Mouse (Mus musculus): ENCODE data around the gene Gsk3a.
A peak's percentile ranks its signal among the peaks of the same experiment; 100 is the strongest.

The Gsk3a gene

DNA sequence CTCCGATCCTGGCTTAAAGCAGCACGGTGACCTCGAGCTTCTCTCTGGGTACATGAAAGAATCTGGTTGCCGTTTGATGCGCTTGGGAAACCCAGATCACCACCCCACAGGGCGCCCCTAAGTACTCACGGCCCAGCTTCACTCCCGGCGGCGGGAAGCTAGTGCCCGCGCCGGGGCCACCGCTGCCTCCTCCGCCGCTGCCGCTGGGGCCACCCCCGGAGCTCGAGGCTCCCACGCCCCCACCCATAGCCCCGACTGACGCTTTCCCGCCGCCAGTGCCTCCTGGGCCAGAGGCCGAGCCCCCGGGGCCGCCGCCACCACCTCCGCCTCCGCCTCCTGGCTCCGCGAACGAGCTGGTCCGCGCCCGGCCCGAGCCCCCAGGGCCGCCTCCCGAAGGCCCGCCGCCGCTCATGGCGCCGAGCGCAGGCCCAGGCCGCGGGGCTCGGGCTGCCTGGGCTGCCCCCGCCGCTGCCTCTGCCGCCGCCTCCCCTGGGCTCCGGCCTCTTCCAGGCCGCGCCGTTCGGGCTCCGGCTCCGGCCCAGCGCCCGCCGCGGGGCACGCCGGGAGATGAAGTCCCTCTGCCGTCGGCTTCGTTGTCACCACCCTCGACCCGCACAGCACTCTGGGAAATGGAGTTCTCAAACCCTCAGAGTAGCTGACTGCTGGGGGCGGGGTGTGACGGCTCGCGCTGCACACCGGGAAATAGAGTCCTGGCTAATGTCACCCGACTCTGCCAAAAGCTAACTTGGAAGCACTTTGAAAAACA, at the start of gene Gsk3a:
Gsk3a (minus strand) TSS at position 603 of the 766 bp plus-strand sequence.
- DNase-seq (ENCODE audit: low spot score), result peak; percentile 96

DNA sequence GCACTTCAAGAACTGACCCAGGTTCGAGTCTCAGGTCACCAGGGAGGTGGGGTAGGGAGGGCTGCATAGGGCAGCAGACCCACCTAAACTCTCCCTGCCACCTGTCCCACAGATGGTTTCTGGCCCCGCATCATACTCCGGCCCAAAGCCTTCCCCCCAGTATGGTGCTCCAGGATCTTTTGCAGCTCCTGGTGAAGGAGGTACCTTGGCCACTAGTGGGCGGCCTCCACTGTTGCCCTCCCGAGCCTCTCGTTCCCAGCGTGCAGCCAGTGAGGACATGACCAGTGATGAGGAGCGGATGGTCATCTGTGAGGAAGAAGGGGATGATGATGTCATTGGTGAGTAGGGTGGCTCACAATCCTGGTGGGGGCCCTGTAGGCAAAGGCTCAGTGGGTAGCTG, 49.3 kb upstream of the Gsk3a start:
- DNase-seq (ENCODE audit: low spot score), result no peak

DNA sequence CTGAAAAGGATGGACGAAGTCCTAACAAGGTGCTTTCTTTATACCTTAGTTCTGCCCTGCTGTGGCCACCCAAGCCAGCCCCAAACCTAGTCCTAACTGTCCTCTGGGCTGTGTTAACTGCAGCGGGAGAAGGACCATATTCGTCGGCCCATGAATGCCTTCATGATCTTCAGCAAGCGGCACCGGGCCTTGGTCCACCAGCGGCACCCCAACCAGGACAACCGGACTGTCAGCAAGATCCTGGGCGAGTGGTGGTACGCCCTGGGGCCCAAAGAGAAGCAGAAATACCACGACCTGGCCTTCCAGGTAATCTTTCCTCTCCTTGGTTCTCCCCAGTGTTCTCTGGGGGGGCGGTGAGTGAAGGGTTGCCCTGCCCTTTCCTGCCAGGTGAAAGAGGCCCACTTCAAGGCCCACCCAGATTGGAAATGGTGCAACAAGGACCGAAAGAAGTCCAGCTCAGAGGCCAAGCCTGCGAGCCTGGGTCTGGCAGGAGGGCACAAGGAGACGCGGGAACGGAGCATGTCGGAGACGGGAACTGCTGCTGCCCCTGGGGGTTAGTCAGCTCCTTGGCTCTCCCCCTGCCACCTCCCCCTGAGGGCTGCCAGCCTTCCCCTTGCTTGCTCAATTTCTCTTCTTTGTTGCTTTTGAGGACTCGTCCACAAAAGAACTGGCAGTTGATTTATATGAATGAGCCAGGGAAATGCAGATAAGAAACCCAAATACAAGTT, 48.0 kb upstream of the Gsk3a start:
- DNase-seq (ENCODE audit: low spot score), result no peak

DNA sequence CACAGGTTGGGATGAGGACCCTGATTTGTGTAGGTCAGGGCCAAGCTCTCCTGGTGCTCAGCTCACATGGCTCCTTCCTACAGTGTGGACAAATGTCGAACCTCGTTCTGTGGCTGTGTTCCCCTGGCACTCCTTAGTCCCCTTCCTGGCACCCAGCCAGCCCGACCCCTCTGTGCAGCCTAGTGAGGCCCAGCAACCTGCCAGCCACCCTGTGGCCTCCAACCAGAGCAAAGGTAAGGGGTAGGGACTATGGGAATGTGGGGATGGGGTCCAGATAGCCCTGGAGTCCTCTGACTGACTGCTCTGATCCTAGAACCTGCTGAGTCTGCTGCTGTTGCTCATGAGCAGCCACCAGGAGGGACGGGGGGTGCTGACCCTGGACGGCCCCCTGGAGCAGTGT, 47.1 kb upstream of the Gsk3a start:
- DNase-seq (ENCODE audit: low spot score), result no peak

DNA sequence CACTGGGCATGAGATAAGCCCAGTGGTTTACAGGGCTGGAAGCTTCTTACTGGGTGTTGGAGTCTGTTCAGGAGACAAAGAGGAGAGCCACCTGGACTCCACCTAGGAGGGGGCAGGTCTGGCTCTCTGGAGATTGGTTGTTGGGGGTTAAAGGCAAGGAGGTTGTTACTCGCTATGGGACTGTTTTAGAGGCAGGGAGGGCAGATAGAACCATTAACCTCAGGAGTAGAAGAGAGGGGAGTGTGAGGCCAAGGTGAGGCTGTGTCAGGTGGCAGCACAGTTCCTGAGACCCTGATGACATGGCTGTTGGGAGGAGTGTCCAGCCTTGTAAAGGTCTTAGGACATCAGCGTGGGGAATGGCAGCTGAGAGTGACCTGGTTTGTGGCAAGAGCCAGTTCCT, 46.5 kb upstream of the Gsk3a start:
- no peak for DNase-seq (ENCODE audit: low spot score)

DNA sequence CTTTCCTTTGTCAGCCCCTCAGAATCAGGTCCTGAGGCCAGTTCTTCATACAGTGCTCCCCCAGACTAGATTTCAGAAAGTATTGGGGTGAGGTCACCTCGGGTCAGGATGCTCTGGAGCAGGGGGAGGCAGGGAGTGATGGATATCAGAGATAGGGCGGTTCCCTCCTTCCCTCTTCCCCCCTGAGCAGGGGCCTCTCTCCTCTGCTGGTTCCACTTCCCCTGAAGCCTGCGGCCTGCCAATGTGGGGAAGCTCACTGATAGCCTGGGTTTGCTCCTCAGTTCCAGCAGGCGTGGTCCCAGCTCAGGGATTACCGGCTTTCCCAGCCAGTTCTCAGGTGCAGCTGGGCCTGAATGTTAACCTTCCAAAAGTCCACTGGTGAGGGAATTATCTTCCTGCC, 46.0 kb upstream of the Gsk3a start:
- DNase-seq (ENCODE audit: low spot score), result no peak

DNA sequence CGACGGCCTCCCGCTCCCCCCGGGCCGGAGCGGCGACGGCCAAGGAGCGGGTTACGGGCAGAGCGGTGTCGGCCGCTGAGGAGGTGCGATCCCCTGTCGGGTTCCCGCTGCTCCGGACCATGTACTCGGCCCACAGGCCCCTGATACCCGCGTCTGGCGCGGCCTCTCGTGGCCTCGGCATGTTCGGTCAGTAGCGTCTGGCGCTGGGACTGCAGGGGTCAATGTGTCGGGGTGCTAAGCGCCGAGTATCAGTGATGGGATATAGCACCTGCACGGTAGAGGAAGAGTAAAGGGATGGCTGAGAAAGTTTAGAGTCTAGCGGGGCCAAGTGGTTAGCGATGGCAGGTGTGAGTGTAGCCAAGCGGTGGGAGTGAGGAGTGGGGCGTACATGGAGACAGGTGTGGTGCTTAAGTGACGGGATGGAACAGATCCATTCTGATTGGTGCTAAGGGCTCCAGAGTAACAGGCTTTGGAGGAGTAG, 45.1 kb upstream of the Gsk3a start:
- no peak for DNase-seq (ENCODE audit: low spot score)

DNA sequence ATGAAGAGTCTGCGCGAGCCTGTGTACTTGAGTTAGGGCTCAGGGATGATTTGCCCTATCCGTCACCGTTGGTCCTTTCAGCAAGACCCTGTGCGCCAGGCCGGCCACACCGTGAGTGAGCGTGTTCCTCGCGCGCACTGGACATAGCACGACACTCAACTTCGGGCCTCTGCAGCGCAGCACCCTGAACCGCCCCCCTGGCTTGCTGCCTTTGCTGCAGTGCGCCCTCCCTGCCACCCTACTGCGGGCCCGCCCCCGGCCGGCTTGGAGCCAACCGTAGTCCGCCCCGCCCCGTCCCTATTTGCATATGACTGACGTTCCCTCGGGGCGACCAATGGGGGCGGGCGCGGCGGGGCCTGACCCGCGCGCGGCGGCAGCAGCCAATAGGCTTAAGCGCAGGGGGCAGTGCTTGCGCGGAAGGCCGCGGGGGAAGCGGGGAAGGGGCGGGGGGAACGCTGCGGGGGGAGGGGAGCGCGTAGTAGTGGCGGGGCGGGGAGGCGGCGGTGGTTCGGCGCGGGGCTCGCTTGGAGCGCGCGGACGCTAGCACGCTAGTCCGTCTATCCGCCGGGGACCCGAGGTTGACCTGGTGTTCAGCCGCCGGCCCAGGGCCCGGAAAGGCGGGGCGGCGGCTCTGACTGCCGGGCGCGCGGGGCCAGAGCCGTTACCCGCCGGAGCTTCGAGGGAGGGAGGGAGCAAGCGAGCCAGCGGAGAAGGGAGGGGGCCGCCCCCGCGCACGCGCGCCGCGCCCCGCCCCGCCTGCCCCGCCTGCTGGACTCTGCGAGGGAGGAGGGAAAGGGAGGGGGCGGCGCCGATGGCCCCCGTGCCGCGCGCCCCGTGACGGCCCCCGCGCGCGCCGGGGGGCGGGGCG, 44.3 kb upstream of the Gsk3a start:
- DNase-seq (ENCODE audit: low spot score), result peak; percentile 95

DNA sequence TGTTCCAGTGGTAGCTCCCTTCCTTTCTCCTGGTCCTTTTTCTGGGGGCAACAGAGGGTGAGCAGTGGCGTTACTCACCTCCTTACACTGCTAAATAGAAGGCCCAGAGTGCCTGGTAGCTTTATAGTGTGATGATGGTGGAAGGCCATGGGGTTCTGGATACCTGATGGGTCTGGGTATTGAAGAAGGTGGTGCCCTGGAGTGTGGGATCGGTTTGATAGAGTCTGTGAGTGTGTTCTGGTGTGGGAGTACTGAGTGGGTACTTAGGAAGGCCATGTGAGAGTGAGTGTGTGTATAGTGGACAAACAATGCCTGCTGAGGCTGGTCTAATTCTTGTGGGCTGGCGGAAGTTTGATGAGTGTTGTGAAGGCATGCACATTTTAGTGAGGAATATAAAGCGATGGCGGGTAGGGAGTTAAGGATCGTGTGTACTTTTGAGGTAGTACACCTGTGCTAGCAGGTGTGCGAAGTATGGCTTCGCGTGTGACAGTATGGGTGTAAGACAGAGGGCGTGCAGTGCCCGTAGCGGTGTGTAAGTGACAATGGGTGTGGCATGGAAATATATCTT, 43.6 kb upstream of the Gsk3a start:
- no peak for DNase-seq (ENCODE audit: low spot score)

DNA sequence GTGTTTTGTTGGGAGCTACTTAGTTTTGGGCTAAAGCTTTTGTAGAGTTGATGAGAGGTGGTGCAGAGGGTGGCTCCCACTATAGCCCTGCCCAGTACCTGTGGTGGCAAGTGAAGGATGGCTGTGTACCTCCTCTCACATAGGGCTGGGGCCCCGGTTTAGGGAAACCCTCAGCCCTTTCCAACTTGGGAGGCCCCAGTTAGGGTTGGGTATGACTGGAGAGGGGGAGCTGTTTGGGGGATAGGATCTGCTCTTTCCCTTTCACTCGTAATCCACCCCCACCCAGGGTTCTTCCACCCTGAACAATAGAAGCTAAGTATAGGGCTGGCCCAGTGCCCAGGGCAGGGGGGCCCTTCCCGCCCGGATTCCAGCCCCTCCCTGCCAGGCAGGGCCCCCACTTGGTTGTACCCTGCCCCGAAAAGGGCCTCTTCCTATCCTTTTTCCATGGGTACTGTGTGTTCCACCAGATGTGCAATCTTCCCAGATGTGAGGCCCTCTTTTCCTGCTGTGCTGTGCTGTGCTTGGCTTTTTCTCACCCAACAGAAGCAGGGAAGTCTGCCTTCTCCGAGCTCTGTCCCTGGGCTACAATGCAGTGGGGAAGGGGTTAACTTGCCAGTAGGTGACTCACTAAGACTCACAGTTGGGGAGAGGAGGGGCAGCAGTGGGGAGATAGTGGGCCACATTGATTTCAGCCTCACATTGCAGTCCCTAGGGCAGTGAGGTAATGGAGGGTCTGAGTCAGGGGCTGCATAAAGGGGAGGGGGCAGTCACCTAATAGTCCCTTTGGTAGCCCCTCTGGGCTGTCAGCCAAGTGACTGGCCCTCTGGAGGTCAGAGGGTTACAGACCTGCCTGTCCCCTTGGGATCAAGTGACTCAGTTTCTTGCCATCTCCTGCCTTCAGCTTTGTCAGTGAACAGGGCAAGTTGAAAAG, 42.5 kb upstream of the Gsk3a start:
- DNase-seq (ENCODE audit: low spot score), result no peak

DNA sequence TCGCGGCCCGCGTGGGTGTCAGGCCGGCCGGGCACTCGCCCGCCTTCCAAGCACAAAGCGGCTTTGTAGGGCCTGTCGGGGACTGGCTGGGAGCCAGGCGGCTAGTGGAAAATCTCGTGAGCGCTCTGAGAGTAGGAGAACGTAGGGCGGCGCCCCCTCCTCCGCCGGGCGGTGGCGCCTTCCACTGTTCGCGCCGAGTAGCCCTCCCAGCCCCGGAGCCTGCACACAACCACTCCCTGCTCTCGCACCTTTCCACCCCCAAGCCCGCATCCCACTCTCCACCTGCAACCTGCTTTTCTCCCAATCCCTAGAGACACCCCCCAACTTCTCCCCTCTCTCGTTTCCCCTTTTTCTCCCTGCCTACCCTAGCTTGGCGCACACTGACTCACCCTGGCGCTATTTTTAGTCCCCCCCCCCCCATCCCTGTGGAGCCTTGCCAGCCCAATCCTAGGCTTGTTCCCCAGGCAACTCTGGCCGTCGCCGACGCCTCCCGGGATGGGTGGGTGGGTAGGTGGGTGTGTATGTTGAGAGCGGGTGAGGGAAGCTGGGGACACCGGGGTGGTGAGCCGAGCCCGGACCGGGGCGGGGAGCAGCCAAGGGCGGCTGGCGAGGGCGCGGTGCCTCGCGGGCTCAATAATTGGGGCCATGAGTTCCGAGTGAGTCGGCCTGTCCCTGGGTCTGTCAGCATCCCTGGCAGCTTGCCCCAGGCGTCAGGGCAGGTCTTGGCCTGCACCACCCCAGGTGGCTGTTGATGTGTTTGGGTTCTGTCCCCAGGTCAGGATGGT, 41.6 kb upstream of the Gsk3a start:
- peak; percentile 91 for DNase-seq (ENCODE audit: low spot score)

DNA sequence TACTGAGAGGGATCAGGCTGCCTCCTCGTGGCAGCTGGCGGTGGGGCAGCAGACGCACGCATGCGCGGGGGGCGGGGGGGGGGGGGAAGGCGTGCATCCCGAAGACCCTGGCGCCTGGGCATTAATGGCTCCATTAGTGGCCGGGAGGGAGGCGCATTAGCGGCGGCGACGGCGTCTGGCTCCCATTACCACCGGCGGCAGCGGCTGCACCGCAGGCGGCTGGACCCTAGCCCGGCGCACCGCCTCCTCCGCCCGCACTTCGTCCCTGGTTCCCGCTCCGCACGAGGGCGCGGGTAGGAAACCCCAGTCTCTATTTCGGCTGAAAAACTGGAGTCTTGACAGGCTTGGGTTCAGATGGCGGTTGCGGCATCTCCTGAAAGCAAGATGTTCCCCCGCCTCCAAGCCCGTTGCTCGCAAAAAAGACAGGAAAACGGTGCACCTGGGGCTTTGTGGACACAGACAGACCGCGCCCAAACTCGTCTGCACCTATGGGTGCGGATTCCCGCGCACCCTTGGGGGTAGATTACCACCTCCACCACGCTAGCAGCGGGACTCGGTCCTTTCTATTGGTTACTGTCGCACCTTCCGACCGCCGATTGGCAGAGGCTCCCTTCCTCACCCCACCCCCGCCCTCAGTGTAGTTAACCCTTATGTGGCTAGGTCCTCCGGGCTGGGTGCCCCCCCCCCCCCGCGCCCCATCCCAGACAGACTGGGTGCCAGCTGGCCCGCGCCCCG, 40.9 kb upstream of the Gsk3a start:
- DNase-seq (ENCODE audit: low spot score), result peak; percentile 86

DNA sequence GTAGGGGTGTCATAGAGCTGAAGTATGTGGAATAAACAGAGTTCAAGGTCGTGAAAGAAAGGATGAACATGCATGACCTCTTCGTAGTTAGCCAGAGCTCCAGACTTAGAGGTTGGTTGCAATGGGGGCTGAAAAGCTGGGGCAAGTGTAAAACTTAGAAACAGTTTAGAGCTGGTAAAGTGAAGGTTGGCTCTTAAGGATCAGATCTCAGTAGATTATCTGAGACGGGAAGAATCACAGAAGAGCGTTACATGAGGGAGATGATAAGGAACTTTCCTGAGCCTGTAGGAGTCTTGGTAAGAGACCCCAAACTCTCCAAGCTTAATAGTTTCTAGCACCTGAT, 40.3 kb upstream of the Gsk3a start:
- no peak for DNase-seq (ENCODE audit: low spot score)

DNA sequence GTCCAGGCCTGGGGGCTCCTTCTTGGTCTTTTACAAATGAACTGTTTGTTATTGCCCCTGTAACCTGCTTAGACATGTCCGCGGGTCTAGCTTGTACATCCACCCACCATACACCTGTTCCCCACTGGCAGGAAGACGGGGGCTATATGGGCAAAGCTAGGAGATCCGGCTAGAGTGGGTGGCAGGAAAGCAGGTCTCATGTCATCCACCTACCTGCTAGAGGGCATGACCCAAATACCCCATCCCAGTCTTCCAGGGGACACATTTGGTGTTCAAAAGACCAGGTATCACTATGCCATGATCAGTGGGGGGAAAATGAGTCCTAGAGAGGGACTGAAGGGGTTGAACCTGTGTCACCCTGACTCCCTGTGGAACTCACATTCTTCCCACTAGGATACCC, 39.8 kb upstream of the Gsk3a start:
- DNase-seq (ENCODE audit: low spot score), result no peak

DNA sequence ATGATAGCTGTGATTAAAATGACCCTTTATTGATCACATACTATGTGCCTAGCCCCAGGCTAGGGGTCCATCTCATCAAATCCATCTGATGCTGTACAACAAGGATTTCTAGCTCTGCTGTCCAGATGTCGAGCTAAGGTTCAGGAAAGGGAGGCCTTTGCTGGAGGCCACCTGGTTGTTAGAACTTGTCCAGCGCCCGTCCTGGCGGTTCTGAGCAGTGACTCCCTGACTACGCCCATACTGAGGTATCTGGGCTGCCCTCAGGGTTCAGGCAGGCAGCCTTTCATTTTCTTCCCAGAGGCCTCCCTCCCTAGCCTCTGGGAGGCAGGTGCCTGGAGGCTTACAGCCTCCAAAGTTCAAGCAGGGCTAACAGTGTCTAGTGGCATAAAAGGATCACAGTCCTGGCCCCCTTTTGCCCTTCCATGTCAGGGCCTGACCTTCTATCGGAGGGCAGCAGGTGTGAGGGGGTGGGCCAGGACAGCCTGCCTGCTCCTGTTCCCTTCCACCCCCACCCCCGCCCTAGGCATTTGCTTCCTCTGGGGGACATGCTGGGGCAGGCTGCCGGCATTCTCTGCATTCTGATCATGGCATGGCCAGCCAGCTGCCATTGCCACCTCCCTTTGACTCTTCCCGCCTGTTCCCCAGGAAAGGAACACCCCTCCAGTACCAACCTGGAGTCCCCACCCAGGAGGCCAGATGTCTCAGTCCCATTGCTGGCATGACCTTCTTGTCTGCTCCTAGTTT, 38.1 kb upstream of the Gsk3a start:
- DNase-seq (ENCODE audit: low spot score), result no peak

DNA sequence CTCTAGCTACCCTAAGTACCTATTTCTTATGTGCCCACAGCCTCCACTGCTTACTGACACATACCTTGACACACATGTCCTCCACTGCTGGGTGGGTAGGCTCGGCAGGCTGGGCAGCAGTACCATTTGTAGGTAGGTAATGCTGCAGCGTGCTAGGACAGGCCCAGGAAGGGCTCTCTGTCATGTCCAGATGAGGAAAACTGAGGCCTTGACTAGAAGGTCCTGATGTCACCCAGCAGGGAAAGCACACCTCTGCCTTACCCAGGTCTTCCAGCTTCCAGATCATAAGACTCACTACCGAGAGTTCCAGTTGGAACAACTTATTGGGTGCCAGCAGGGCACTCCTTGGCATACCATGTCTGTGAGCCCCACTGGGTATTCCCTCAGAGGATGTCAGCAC, 37.3 kb upstream of the Gsk3a start:
- no peak for DNase-seq (ENCODE audit: low spot score)

DNA sequence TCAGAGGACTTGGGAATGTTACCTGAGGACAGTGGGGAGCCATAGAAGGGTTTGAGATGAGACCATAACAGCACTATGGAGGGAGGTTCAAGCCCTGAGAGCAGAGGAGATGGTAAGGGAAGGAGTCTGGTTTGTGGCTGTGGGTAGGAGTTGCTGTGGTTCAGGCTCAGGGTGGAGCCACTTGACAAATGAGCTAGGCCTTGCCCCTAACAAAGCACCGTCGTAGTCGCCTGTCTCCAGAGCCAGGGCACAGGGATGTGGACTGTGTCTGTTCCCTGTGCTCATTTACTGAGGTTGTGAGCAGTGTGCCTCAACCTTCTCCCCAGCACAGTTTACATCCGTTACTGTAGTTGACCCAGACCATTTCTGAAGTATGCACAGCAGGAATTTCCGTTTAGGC, 36.9 kb upstream of the Gsk3a start:
- DNase-seq (ENCODE audit: low spot score), result no peak

DNA sequence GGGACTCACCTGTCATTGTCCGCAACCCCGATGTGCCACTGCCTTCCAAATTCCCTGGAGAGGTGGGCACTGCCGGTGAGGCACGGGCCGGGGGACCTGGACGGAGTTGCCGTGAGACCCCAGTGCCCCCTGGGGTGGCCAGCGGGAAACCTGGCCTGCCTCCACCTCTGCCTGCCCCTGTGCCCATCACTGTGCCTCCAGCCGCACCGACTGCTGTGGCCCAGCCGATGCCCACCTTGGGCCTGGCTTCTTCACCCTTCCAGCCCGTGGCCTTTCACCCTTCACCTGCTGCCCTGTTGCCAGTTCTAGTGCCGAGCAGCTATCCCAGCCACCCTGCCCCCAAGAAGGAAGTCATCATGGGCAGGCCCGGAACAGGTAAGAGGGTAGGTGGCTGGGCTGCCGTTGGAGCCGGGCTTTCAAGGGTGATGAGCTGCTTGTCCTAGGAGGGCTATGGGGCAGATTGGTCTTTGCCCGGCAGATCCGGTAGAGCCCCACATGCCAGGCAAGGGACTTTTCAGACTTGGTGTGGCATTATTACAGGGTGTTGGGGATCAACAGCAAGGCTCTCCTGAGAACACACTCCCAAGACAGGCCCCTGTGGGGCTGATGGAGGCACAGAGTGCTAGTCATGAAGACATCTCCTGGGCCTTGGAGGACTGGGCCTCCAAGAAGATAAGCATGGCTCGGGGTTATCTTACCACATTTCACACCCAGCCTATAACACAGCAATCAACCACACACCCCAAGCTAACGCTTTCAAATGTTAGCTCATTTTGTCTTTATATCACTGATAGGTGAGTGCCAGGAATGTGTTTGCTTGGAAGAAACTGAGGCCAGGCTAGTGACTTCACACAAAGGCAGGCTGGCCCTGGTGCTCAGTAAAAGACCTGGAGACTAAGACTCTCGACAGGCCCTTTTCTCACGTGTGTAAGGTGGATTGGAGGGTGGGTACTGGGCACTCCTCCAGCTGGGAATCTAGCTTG, 35.9 kb upstream of the Gsk3a start:
- no peak for DNase-seq (ENCODE audit: low spot score)
